Mouse (Mus musculus) heart, postnatal 0 days (tissue): Measurements from ENCODE around the gene Cobll1. TPM values are rescaled to one million over a fixed set of nuclear protein-coding genes. Genes with fewer than 3 reads are reported as not detected.

ENCODE experiments used
- ATAC-seq: fragments of 200-750 bp; cut with Nextera tagmentation; 2 replicates; pipeline ENCODE4 v1.8.0; 2017; ENCODE audit warnings: low read depth, moderate number of reproducible peaks, moderate library complexity; ENCODE audit not compliant: insufficient read depth
- DNase-seq: peaks from one replicate; pipeline ENCODE4 v3.0.0-alpha.2; 2016; ENCODE audit warnings: low spot score
- H3K27ac ChIP-seq: fragments of 300-500 bp; sonication (generic); 2 replicates; pipeline ENCODE4 v1.5.1; 2014; ENCODE audit warnings: low read depth, mild to moderate bottlenecking
- H3K27me3 ChIP-seq: fragments of 300-500 bp; sonication (generic); 2 replicates; pipeline ENCODE4 v1.6.1; 2014; ENCODE audit warnings: low read length, mixed read lengths; ENCODE audit not compliant: control insufficient read depth, insufficient read depth
- H3K36me3 ChIP-seq: fragments of 300-500 bp; sonication (generic); replicated peaks from 2 replicates; pipeline ENCODE4 v1.6.1; 2014; ENCODE audit warnings: low read length, mixed read lengths; ENCODE audit not compliant: control insufficient read depth, insufficient read depth
- H3K4me1 ChIP-seq: fragments of 300-500 bp; sonication (generic); 2 replicates; pipeline ENCODE4 v1.6.1; 2014; ENCODE audit warnings: antibody characterized with exemption; ENCODE audit not compliant: control insufficient read depth, insufficient read depth
- H3K4me2 ChIP-seq: fragments of 300-500 bp; sonication (generic); 2 replicates; pipeline ENCODE4 v1.6.1; 2014; ENCODE audit warnings: low read depth, mild to moderate bottlenecking, low read length, moderate library complexity
- H3K4me3 ChIP-seq: fragments of 300-500 bp; sonication (generic); 2 replicates; pipeline ENCODE4 v1.5.1; 2014; ENCODE audit warnings: low read depth, low read length
- H3K9ac ChIP-seq: fragments of 300-500 bp; sonication (generic); replicated peaks from 2 replicates; pipeline ENCODE4 v1.6.1; 2014; ENCODE audit warnings: low read depth, low read length, mixed read lengths
- H3K9me3 ChIP-seq: fragments of 300-500 bp; sonication (generic); replicated peaks from 2 replicates; pipeline ENCODE4 v1.6.1; 2016; ENCODE audit warnings: low read length; ENCODE audit not compliant: control insufficient read depth
- CTCF ChIP-seq: IDR thresholded peaks from 2 replicates; pipeline ENCODE4 v1.5.1; 2016; ENCODE audit warnings: antibody characterized with exemption, control low read depth, low read depth
- EP300 ChIP-seq: IDR thresholded peaks from 2 replicates; pipeline ENCODE4 v1.6.1; 2016; ENCODE audit warnings: antibody characterized with exemption, low read depth
- WGBS: fragments of 180-500 bp; shearing (Covaris S2); extraction: QIAGEN DNeasy Blood & Tissue Kit; methylation state at CpG from one replicate; pipeline ENCODE4 v1.1.7; 2014; 5-methylcytosine and 5-hydroxymethylcytosine counted together
- polyA plus RNA-seq: library from polyadenylated mRNA; unstranded; fragments of >200 nt; fragmentation: Nextera tagmentation; extraction: Ambion mirVana; gene quantifications from 2 replicates; pipeline ENCODE4 v1.2.1, GENCODE M21; 2015
- total RNA-seq: library from RNA; depleted of rRNA; stranded (reverse); fragments of >200 nt; gene quantifications from 2 replicates; pipeline ENCODE4 v1.2.3, GENCODE M21; 2014; ENCODE audit warnings: low replicate concordance

The Cobll1 gene
- total and polyA plus RNA-seq, 2 experiments from 2014 or later, result 8.6 to 11.0 TPM

DNA sequence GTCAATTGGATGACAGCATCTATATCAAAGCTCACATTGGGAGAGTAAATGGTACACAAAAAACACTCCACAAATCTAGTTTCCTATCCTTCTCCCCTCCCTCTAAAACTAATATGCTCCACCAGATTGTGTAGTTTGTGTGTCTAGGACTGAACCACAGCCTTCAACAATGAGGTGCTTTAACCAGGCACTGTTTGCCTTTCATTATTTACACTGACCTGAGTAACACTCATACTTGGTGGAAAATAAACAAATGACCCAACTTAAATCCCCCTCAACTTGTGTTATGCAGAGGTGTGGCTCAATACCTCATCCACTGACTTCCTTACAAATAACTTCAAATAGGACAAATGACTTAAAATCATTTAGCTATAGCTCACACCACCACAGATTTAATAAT, 155.8 kb downstream of the Cobll1 start:
- ATAC-seq (no peak), DNase-seq (no peak)
- H3K9me3 ChIP-seq, result no peaks in the 10 kb centered on the region
- no peak overlapping the region for H3K9ac ChIP-seq
- no peaks in the 10 kb centered on the region for H3K4me1 ChIP-seq
- no peak for TF ChIP-seq CTCF
- H3K4me2 ChIP-seq, result no peak overlapping the region
- no peak overlapping the region for H3K4me3 ChIP-seq
- H3K27ac ChIP-seq, result no peak overlapping the region
- no peaks in the 10 kb centered on the region for H3K27me3 ChIP-seq
- H3K36me3 ChIP-seq, result peaks cover 6% of the 10 kb centered on the region; the same call in 1 of the 2 replicates

DNA sequence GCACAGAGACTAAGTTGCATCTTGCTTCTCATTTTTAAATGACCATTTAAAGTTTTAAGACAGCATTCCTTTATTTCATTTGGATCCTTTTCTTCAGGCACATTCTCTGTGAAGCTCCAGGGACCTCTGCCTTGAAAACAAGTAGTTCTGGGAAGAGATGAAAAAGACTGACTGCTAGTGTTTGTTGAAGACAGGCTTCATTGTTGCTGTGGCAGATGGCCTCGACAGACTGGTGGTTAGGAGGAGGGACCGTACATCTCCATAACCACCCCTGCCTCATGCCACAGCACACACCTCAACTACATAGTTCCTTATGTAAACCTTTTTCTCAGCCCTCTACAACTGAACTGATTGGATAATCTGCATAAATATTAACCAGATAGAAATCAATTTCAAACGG, 161.7 kb downstream of the Cobll1 start:
- Histone ChIP-seq H3K27ac (no peak overlapping the region), H3K27me3 (no peaks in the 10 kb centered on the region), H3K4me2 (no peak overlapping the region), H3K4me1 (peaks cover 6% of the 10 kb centered on the region), H3K4me3 (no peak overlapping the region), H3K9me3 (no peaks in the 10 kb centered on the region), H3K9ac (no peak overlapping the region), H3K36me3 (no peaks in the 10 kb centered on the region)
- WGBS, result 77% methylated on average over 3 of the region's 3 CpGs
- TF ChIP-seq EP300 (no peak), CTCF (no peak)
- no peak for DNase-seq
- ATAC-seq, result no peak

DNA sequence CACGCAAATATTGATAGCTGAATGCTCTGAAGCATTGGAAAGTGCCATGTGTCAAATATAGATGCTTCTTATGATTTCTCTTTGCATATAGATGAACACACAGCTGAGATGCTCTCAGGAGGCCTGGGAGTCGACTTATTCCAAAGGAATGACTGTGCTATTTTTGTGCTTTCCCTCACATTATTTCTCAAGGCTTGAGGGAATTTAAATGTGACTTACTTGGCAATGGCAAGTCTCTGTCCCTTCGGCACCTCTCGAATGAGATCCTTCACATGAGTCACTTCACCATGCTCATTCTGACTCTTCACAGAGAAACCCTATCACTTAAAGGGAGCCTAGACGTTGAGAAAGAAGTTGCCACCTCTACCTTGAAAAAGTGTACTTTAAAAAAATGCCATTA, 163.4 kb downstream of the Cobll1 start:
- Histone ChIP-seq H3K9ac (no peak overlapping the region), H3K4me3 (no peak overlapping the region), H3K36me3 (no peaks in the 10 kb centered on the region), H3K27me3 (no peaks in the 10 kb centered on the region), H3K9me3 (no peaks in the 10 kb centered on the region), H3K4me1 (peaks cover 14% of the 10 kb centered on the region), H3K4me2 (no peak overlapping the region), H3K27ac (no peak overlapping the region)
- DNase-seq (peak; percentile 2), ATAC-seq (no peak)
- TF ChIP-seq CTCF (no peak), EP300 (no peak)
- 74% methylated on average over 5 of the region's 5 CpGs for WGBS

DNA sequence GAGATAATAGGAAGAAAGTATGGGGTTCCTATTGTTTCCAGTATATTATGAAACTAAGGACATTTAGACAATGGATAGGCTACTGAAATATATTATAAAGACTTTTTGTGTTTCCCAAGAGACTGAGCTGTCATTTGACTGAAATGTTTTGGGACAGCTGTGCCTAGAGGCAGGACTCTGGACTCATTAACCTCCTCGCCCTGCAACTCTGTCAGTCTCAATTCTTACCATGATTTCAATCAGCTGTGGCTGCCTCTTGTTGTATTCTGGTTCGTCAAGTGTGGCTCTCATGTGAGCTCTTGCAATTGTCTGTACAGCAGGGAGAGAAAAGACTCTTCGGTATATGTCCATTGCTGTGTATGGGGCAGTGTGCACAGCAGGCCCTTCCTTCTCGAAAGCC, 163.8 kb downstream of the Cobll1 start:
- ATAC-seq, result no peak
- DNase-seq, result no peak

DNA sequence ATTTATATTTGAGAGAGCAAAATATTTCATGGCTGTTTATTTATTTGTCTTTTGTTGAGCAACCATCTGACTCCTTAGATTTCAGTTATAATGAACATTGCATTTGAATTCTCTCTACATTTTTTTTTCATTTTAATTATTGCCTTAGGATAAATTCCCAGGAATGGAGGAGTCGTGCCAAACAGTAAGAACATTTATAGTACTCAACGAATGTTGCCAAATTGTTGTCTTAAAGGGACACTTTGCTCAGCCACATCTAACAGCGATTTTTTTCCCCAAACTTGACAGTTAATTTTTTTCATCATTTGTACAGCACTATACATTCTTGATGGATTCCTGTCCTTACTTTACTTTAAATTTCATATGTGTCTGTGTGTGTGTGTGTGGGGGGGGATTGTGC, 167.0 kb downstream of the Cobll1 start:
- no peak for ATAC-seq
- Histone ChIP-seq H3K4me3 (no peak overlapping the region), H3K27me3 (no peaks in the 10 kb centered on the region), H3K4me1 (peaks cover 14% of the 10 kb centered on the region), H3K36me3 (no peaks in the 10 kb centered on the region), H3K9me3 (no peaks in the 10 kb centered on the region), H3K9ac (no peak overlapping the region), H3K4me2 (no peak overlapping the region), H3K27ac (no peak overlapping the region)
- TF ChIP-seq EP300 (no peak), CTCF (no peak)
- 38% methylated on average over 3 of the region's 3 CpGs for WGBS
- DNase-seq, result no peak

More for the DNA sequence above, 163.8 kb downstream of the Cobll1 start:
- TF ChIP-seq CTCF (no peak), EP300 (no peak)
- no peaks in the 10 kb centered on the region for H3K27me3 ChIP-seq
- 80% methylated on average over 4 of the region's 4 CpGs for WGBS
- no peak overlapping the region for H3K4me3 ChIP-seq
- no peak overlapping the region for H3K4me2 ChIP-seq
- H3K9ac ChIP-seq, result no peak overlapping the region
- no peaks in the 10 kb centered on the region for H3K36me3 ChIP-seq
- no peaks in the 10 kb centered on the region for H3K9me3 ChIP-seq
- peaks cover 14% of the 10 kb centered on the region for H3K4me1 ChIP-seq
- H3K27ac ChIP-seq, result no peak overlapping the region

DNA sequence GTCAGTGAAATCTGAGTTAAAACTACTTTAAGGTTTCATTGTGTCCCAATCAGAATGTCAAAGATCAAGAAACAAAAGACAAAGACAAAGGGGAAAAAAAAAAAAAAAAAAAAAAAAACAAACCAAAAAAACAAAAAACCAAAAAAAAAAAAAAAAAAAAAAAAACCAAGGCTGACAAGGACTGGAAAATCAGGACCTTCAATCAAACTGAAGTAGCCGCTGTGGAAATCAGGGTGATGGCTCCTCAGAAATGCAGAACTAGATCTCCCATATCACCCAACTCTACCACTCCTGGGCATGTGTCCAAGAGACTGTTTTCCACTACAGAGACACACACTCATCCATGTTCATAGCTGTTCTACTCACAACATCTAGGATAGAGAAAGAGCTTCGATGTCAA, 185.4 kb downstream of the Cobll1 start:
- DNase-seq (no peak), ATAC-seq (no peak)
- Histone ChIP-seq H3K4me1 (no peaks in the 10 kb centered on the region), H3K9ac (no peak overlapping the region), H3K4me3 (no peak overlapping the region), H3K9me3 (no peaks in the 10 kb centered on the region), H3K4me2 (no peak overlapping the region), H3K27me3 (no peaks in the 10 kb centered on the region), H3K36me3 (no peaks in the 10 kb centered on the region), H3K27ac (no peak overlapping the region)
- no peak for TF ChIP-seq CTCF
- TF ChIP-seq EP300, result no peak
- WGBS, result 46% methylated on average over 2 of the region's 2 CpGs
